Mouse (Mus musculus): ENCODE measurements around the gene Gm5773. TPM values are rescaled to one million over a fixed set of nuclear protein-coding genes. Genes with fewer than 3 reads are reported as not detected.
"Not testable (repeated sequence)": the region's sequence is repeated elsewhere in the genome, so short reads cannot be mapped to it uniquely, and the experiment has no call there.

Gene Gm5773
- not detected in 2 replicates for polyA plus RNA-seq (2012; rRNA removed)

DNA sequence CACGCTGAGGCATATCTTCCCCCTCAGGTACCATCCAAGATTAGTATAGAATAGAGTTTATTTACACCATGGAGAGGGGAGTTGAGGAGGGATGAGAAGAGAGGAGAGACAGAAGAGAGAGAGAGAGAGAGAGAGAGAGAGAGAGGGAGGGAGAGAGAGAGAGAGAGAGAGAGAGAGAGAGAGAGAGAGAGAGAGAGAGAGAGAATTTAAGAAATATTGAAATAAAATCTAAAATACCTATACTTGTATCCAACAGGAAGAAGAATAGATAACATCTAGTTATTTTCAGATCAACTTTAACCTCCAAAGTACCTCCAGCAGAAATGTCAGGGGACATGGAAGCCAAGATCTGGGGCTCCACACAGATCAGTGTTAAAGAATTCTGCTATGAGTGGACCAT is at the start of gene Gm5773:
Gene Gm5773, plus strand, starts transcription at position 301 of the 400 bp plus-strand sequence.
- not testable (repeated sequence) for H3K27ac ChIP-seq (ENCODE audit: insufficient read depth, low read depth, low read length); H3K4me1 ChIP-seq (ENCODE audit: control insufficient read depth, insufficient read depth, insufficient read length, low read length); H3K27me3 ChIP-seq (ENCODE audit: control insufficient read depth, insufficient read depth, low read length); H3K36me3 ChIP-seq (ENCODE audit: control insufficient read depth, insufficient read depth, low read length); H3K4me3 ChIP-seq (ENCODE audit: low read depth, low read length)
- WGBS, result 84% methylated on average over 1 of the region's 1 CpGs

- H3K27ac ChIP-seq (ENCODE audit: insufficient read depth, low read depth, low read length); H3K27me3 ChIP-seq (ENCODE audit: control insufficient read depth, insufficient read depth, low read length); H3K4me3 ChIP-seq (ENCODE audit: low read depth, low read length); H3K36me3 ChIP-seq (ENCODE audit: control insufficient read depth, insufficient read depth, low read length); H3K4me1 ChIP-seq (ENCODE audit: control insufficient read depth, insufficient read depth, insufficient read length, low read length): not testable (repeated sequence)
- 86% methylated on average over 1 of the region's 1 CpGs for WGBS
Measured at GRCm38 (mm10) chr3:93745475-93745874, 27.3 kb upstream of the Gm5773 start.

DNA sequence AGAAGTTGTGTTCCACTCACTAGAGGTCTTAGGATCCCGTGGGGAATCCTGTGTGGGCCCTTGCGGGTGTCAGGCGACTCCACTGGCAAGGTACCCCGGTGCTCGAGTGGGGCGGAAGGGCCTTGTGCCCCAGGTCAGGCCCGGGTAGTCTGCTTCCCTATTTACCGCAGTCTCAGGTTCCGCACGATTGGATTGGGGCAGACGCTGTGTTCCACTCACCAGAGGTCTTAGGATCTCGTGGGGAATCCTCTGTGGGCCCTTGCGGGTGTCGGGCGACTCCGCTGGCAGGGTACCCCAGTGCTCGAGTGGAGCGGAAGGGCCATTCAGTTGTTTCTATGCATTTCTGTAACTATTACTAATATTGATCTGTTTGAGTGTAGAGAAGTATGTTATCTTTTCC is 18.8 kb upstream of the Gm5773 start:
- WGBS, result 89% methylated on average over 18 of the region's 18 CpGs
- H3K27me3 ChIP-seq (ENCODE audit: control insufficient read depth, insufficient read depth, low read length); H3K36me3 ChIP-seq (ENCODE audit: control insufficient read depth, insufficient read depth, low read length); H3K4me3 ChIP-seq (ENCODE audit: low read depth, low read length); H3K4me1 ChIP-seq (ENCODE audit: control insufficient read depth, insufficient read depth, insufficient read length, low read length); H3K27ac ChIP-seq (ENCODE audit: insufficient read depth, low read depth, low read length): not testable (repeated sequence)

DNA sequence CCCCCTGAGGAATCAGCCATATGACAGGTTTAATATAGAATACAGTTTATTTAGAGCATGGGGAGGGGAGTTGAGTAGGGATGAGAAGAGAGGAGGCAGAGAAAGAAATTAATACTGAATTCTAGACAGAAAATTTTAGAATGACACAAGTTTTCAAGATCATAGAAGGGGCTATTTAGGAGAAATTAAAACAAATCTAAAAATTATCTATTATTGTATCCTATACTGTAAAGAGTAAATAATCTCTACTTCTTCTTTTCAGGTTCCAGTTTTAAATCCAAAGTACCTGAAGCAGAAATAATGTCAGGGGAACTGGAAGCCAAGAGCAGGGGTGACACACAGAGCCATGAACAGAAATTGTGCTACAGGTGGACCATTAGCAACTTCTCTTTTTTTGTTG is 23.3 kb downstream of the Gm5773 start, which contains the start of gene Tdpoz4:
Gene Tdpoz4, plus strand, starts transcription at position 301 of the 400 bp plus-strand sequence.
- not testable (repeated sequence) for H3K36me3 ChIP-seq (ENCODE audit: control insufficient read depth, insufficient read depth, low read length); H3K4me1 ChIP-seq (ENCODE audit: control insufficient read depth, insufficient read depth, insufficient read length, low read length); H3K27me3 ChIP-seq (ENCODE audit: control insufficient read depth, insufficient read depth, low read length); H3K4me3 ChIP-seq (ENCODE audit: low read depth, low read length); H3K27ac ChIP-seq (ENCODE audit: insufficient read depth, low read depth, low read length)

DNA sequence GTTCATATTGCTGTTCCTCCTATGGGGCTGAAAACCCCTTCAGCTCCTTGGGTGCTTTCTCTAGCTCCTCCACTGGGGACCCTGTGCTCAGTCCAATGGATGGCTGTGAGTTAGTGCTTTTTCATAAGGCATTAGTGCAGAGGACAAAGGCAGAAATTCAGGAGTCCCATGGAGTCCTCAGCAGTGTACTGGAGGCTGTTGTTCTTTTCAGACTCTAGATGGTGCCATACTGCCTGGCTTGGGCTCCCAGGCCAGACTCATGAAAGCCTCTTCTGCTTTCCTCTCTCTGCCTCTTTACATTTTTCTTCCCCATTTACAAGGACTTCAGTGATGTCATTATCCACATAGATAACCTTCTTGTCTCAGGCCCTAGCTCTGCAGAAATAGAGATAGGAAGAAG is 40.5 kb downstream of the Gm5773 start:
- not testable (repeated sequence) for H3K27ac ChIP-seq (ENCODE audit: insufficient read depth, low read depth, low read length); H3K27me3 ChIP-seq (ENCODE audit: control insufficient read depth, insufficient read depth, low read length); H3K36me3 ChIP-seq (ENCODE audit: control insufficient read depth, insufficient read depth, low read length); H3K4me1 ChIP-seq (ENCODE audit: control insufficient read depth, insufficient read depth, insufficient read length, low read length); H3K4me3 ChIP-seq (ENCODE audit: low read depth, low read length)

Other genes with a start within 250 kb of the Gm5773 start
- 43.4 and 172 TPM in 2 replicates for gene S100a10, start 217.9 kb upstream of the Gm5773 start, polyA plus RNA-seq (2012; rRNA removed)
- not detected in 2 replicates for gene Tdpoz2, start 120.3 kb upstream of the Gm5773 start, polyA plus RNA-seq (2012; rRNA removed)
- not detected in 2 replicates for gene Tdpoz1, start 96.7 kb upstream of the Gm5773 start, polyA plus RNA-seq (2012; rRNA removed)
- not detected in 2 replicates for gene Gm37596, start 79.9 kb upstream of the Gm5773 start, polyA plus RNA-seq (2012; rRNA removed)
- gene Tdpoz4, start 23.4 kb downstream of the Gm5773 start, polyA plus RNA-seq (2012; rRNA removed), result not detected in 2 replicates
- not detected in 2 replicates for gene Tdpoz3, start 53.0 kb downstream of the Gm5773 start, polyA plus RNA-seq (2012; rRNA removed)
- 0.46 TPM in 1 of 2 replicates, not detected in the other for gene Gm9117, start 170.5 kb downstream of the Gm5773 start, polyA plus RNA-seq (2012; rRNA removed)
- not detected in 2 replicates for gene Tdpoz5, start 188.3 kb downstream of the Gm5773 start, polyA plus RNA-seq (2012; rRNA removed)